Mouse (Mus musculus) adrenal gland, adult 2 months (tissue): Measurements from ENCODE around the gene Foxk2. TPM values are rescaled to one million over a fixed set of nuclear protein-coding genes. Genes with fewer than 3 reads are reported as not detected.
"Not testable (repeated sequence)": the region's sequence is repeated elsewhere in the genome, so short reads cannot be mapped to it uniquely, and the experiment has no call there.

Source experiments
- DNase-seq: peaks from one replicate; pipeline ENCODE4 v3.0.0; 2021
- polyA plus RNA-seq: library from polyadenylated mRNA; depleted of rRNA; stranded (reverse); fragments of >200 nt; gene quantifications from 2 replicates; pipeline ENCODE4 v1.2.3, GENCODE M21; 2012
- total RNA-seq, 2 experiments: library from RNA; stranded (reverse); gene quantifications; 2 replicates each; pipeline ENCODE4 v1.2.3; 2021

Foxk2 gene
- total and polyA plus RNA-seq, 3 experiments: 35.2 to 78.0 (median 43.1) TPM

- DNase-seq: no peak
Observed at GRCm38 (mm10) chr11:121278011-121278410, 18.2 kb downstream of the Foxk2 start.

GRCm38 (mm10) chr11:121282911-121283310 lies 23.1 kb downstream of the Foxk2 start:
- DNase-seq: no peak

DNA sequence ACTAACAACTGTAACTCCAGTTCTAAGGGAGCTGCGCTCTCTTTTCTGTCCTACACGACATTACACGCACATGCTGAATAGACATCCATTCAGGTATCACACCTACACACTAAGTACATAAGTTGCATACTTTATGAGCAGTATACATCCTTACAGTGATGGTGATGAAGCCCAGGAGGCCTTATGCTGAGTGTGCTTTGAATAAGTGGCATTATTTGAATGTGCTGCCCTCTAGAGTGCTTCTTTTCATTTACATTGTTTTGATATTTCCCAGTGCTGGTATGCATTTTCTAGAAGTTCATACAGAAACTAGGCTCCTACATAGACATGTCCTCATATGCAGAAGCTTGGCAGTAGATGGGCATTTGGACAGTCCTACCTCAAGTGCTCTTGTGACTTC lies 30.1 kb downstream of the Foxk2 start:
- DNase-seq: no peak

- DNase-seq: peak; percentile 80
Observed at GRCm38 (mm10) chr11:121294771-121295170, 35.0 kb downstream of the Foxk2 start.

DNA sequence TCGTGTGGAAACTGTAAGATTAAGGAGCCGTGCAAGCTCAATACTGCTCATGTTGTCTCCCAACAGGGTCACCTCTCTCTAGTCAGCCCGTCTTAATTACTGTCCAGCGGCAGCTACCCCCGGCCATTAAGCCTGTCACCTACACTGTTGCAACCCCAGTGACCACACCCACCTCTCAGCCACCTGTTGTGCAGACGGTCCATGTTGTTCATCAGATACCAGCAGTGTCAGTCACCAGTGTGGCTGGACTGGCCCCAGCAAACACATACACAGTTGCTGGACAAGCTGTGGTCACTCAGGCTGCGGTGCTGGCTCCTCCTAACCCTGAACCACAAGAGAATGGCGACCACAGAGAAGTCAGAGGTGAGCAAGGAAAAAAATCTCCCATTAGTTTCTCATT lies 38.7 kb downstream of the Foxk2 start:
- DNase-seq: no peak

DNA sequence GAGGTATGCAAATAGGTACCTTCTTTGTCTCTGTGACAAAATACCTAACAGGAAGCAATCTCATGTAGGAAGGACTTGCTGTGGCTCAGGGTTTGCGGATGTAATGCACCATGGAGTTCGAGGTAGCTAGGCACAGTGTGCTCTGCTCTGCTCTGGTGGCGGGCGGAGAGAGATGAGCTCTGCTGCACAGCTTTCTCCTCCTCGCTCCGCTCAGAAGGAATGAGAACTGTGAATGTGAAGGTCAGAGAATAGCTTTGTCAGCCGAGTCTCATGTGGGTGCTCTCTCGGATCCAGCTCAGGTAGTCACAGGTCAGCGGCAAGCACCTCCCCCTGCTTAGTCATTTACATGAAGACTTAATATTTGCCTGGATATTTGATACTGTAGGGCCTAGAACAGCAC lies 40.5 kb downstream of the Foxk2 start:
- DNase-seq: no peak

DNA sequence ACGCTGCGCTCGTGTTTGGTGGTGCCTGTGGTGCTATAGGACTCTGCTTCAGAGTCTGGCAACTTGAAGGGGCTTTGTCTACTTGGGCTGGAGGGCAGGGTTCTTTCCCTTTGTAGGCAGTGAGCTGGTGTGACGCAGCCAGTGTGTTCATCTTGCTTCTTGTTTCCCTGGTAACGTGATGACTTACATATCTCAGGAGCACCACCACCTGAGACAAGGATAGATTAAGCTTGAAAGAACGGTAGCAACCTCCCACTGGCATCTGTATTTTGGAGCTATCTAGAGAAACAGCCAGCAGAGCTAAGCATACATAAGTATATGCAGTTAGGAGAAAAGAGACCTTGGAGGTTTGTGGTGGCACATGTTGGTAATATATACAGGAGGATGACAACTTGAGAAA lies 45.6 kb downstream of the Foxk2 start:
- no peak for DNase-seq

- no peak for DNase-seq
Observed at GRCm38 (mm10) chr11:121306608-121307007, 46.8 kb downstream of the Foxk2 start.

DNA sequence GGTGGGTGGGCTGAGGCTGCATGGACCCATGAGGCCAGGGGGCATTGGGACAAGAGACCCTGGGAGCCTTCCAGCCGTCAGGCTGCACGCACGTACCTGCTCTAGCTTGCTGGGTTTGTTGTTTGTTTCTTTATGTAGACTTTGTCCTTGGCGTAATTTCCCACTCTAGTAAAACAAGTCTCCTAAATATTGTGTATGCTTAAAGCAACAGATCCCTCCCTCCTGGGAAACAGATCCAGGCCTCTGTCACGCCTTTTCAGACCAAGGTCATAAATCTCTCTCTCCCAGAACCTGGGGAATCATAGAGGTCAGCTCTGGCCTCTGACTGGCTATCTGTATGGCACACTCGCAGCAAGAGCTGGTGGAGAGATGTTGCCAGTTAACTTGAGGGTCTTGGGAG lies 47.9 kb downstream of the Foxk2 start:
- not testable (repeated sequence) for DNase-seq

DNA sequence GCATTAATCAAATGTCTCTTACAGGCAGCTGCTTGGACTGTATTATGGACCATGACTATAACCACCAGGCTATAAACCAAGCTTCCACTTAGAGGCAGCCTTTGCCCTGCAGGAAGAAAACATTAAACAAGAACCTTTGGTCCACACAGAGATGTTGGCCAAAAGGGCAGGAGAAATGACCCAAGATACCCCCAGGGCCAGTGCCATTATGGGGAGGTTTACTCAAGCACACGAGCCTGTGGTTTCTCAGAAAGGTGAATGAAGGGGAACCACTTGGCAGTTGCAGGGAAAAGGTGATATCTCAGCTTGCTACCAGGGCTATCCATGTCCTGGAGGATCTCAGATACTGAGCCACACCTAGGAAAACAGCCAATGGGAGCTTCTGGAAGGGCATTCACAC lies 66.2 kb downstream of the Foxk2 start:
- no peak for DNase-seq

DNA sequence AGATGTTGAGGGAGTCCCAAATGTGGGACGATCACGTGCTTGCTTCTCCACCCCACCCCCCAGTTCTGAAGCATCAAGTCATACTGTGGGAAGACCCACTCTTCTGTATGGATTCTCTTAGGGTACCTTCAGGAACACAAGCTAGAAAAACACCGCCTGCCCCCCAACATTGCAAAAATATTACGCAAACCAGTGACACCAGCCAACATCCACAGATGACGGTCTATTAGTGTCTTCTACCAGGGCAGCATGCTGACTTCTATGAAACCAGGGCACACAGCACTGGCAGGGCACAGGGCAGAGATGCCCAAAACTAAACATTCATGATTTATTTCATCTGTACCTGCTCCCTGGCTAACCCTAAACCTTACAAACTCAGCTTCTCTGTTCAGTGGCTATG lies 66.9 kb downstream of the Foxk2 start:
- peak; percentile 23 for DNase-seq

DNA sequence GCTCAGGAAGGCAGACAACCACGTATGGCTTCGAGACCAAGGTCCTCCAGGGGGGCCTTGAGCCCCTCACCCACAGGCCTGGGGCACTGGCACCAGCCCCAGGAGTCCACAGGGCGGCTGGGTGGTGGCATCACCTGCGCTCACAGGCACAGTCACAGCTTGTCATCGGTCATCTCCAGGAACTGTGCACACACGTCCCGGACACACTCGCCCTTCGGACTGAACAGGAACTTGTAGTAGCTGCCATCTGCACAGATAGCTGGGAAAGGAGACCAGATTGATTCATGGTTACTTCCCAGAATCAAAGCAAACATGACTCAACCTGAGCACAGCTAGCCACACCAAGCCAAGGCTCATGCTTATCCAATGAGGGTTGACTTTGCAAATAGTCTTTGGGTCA lies 68.4 kb downstream of the Foxk2 start:
- peak; percentile 32 for DNase-seq

GRCm38 (mm10) chr11:121328619-121329018 lies 68.8 kb downstream of the Foxk2 start:
- no peak for DNase-seq

DNA sequence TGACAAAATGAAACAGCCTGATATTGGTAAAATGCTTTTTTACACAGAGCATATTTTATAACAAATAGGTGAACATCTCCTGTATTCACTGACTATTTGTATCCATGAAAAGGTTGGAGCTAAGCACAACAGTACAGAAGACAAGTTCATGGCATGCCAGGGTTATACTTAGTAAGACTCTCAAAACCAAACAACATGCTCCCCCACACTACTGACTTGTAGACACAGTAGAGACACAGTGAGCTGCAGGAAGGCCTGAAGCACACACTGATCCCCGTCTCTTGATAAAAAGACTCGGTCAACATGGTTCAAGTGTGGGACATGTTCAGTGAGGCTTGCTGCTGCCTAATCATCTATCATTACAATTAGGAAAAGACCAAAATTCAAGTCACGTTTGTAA lies 71.9 kb downstream of the Foxk2 start:
- DNase-seq: no peak

DNA sequence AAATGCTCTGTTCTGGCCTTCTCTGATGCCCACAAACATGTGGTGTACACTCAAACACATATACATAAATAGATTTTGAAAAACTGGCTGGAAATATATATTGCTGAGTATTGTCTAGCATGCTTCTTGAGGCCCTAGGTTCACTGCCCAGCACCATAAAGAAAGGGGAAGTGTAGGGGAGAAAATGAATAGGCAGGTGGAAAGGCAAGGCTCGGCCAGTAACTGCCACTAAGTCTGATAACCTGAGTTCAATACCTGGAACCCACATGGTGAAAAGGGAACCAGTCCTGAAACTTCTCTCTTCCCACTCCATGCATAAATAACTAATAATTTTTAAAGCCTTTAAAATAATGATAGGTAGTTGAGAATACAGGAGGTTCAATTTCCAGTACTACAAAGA lies 79.9 kb downstream of the Foxk2 start:
- no peak for DNase-seq

DNA sequence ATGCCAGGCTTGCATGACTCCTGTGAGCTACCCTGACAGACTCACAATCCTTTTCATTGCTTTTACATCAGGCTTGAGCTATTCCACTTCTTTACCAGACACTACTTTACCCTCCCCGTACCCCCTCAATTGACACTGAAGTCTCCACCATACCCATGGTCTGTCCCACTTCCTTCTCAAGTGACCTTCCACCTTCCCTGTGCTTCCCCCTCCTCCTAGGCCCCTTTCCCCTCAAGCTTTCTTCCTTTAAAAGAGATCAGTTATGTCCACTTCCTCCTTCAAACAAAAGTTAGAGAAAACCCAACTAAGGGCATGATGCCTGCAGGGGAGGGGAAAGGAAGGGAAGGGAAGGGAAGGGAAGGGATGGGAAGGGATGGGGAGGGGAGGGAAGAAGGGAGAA lies 80.5 kb downstream of the Foxk2 start:
- DNase-seq: no peak

DNA sequence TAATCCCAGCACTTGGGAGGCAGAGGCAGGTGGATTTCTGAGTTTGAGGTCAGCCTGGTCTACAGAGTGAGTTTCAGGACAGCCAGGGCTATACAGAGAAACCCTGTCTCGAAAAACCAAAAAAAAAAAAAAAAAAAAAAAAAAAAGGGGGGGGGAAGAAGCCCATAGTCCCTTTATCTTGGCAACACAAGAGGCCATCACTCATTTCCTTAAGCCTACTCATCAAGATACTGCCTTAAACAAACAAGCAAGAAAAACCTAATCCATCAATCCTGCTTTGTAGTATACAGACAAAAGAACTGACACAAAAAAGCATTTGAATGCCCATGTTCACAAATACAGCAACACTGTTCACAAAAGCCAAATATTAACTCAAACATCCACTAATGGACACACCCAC lies 82.6 kb downstream of the Foxk2 start:
- not testable (repeated sequence) for DNase-seq

GRCm38 (mm10) chr11:121347036-121347435 lies 87.2 kb downstream of the Foxk2 start:
- DNase-seq: peak; percentile 61

DNA sequence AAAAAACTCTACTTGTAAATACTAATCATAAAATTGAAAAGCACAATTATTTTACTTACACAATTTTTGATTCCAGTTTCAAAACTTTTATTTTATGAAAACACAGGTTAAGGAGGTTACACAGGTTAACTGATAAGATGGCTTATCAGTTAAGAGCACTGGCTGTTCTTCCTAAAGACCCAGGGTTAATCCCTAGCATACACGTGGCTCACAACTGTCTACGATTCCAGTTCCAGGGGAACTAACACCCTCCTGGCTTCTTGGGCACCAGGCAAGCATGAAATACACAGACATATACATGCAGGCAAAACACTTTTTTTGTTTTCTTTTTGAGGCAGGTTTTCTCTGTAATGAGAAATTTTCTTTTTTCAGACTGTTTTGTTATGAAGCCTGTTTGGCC lies 88.4 kb downstream of the Foxk2 start:
- DNase-seq: no peak

GRCm38 (mm10) chr11:121348727-121349126 lies 88.9 kb downstream of the Foxk2 start:
- not testable (repeated sequence) for DNase-seq

DNA sequence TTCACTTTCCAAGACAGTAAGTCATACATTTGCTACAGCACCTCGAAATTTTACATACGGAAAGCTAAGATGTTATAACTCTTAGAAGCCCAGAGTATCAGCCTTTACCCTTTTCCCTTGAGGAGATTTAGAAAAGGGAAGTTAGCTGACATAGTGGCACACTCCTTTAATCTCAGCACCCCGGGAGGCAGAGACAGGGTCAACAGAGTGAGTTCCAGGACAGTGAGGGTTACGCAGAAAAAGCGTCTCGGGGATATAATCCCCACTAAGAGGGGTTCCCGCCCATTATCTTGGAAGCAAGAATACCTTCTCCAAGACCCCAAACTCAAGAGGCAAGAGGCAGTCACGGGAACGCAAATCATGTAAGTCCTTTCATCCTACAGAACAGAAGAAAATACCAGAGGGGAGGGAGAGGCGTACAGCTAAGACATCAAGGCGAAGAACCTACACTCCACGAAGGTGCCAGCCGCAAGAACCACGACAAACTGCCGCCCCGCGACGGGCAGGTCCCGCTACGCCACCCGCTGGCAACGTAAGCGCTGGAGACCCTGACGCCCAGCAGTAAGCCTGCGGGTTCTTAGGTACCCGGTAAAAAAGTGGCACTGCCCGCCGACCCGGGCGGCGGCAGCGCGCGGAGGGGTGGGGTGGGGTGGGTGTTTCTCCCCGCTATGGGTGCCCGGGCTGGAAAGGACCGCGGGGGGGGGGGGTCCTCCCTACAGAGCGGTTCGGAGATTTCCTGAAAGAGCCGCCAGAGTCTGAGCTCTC lies 93.7 kb downstream of the Foxk2 start:
- DNase-seq: peak; percentile 35

GRCm38 (mm10) chr11:121354091-121354707 lies 94.4 kb downstream of the Foxk2 start, which contains the start of gene Wdr45b:
Wdr45b (minus strand) TSS chr11:121354445.
- peak; percentile 98 for DNase-seq
